Mouse (Mus musculus): ENCODE measurements around the gene Has3. TPM values are rescaled to one million over a fixed set of nuclear protein-coding genes. Genes with fewer than 3 reads are reported as not detected.

Has3 gene
- polyA plus RNA-seq, 1 experiment = 0.15 TPM

DNA sequence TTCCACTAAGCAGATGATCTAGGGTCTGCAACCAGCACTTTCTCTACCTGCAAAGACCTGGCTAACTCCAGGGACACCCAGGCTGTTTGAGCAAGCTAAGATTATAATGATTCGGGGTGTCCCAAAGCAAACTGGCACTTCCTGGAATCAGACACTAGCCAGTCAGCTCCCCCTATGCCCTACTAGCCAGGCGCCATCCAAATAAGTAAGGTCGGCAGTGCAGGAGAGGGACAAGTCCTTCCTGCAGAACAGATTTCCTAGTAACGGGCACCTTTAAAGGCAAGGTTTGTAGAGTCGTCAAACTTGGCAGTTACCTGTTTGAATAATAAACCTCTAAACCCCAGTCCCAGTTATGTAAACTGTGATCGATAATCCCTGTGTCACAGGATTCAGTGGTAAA lies 31.2 kb upstream of the Has3 start:
- Histone ChIP-seq H3K36me3 (ENCODE audit: control insufficient read depth, insufficient read depth, low read length) (no peaks in the 10 kb centered on the region), H3K27me3 (ENCODE audit: control insufficient read depth, insufficient read depth, low read length) (no peaks in the 10 kb centered on the region), H3K4me1 (ENCODE audit: control insufficient read depth, insufficient read depth, insufficient read length) (no peaks in the 10 kb centered on the region), H3K4me3 (ENCODE audit: extremely low read depth, insufficient read depth, insufficient read length) (no peak overlapping the region), H3K27ac (ENCODE audit: insufficient read depth, low read length) (no peak overlapping the region)
- WGBS = 88% methylated on average over 6 of the region's 6 CpGs
- DNase-seq (ENCODE audit: low read depth in 1 of 2, low spot score in 2 of 2) = no peak
- no peak for TF ChIP-seq POLR2A (IDR thresholded peaks at IDR 0.05; ENCODE audit: low read depth, low read length)

GRCm38 (mm10) chr8:106839209-106840001 lies 30.6 kb upstream of the Has3 start:
- no peak for TF ChIP-seq POLR2A (IDR thresholded peaks at IDR 0.05; ENCODE audit: low read depth, low read length)
- no peak for TF ChIP-seq CTCF (IDR thresholded peaks at IDR 0.05; ENCODE audit: extremely low read depth, insufficient read depth, insufficient read length, insufficient replicate concordance)
- 69% methylated on average over 11 of the region's 11 CpGs for WGBS
- Histone ChIP-seq H3K4me1 (ENCODE audit: control insufficient read depth, insufficient read depth, insufficient read length) (no peaks in the 10 kb centered on the region), H3K4me3 (ENCODE audit: extremely low read depth, insufficient read depth, insufficient read length) (no peak overlapping the region), H3K27me3 (ENCODE audit: control insufficient read depth, insufficient read depth, low read length) (no peaks in the 10 kb centered on the region), H3K27ac (ENCODE audit: insufficient read depth, low read length) (no peak overlapping the region), H3K36me3 (ENCODE audit: control insufficient read depth, insufficient read depth, low read length) (no peaks in the 10 kb centered on the region)
- DNase-seq (ENCODE audit: low read depth in 1 of 2, low spot score in 2 of 2) = no peak

DNA sequence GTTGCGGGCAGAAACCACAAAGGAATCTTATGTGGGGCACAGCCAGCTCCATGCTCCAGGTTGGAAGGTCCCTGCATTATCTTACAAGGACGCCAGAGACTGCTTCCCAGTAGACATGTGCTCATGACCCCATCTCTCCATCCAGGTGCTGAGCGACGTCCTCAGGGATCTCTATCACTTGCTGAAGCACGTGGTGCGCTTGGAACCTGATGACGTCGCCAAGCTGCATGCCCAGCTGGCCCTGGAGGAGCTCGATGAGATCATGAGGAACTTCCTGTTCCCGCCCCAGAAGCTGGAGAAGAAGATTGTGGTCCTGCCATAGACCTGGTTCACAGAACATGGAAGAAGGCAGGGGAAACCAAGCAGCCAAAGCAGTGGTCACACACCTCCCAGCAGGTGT lies 20.0 kb upstream of the Has3 start:
- TF ChIP-seq POLR2A (IDR thresholded peaks at IDR 0.05; ENCODE audit: low read depth, low read length) = no peak
- no peak for TF ChIP-seq CTCF (IDR thresholded peaks at IDR 0.05; ENCODE audit: extremely low read depth, insufficient read depth, insufficient read length, insufficient replicate concordance)
- H3K27ac ChIP-seq (ENCODE audit: insufficient read depth, low read length) = no peak overlapping the region
- H3K4me3 ChIP-seq (ENCODE audit: extremely low read depth, insufficient read depth, insufficient read length) = no peak overlapping the region
- H3K4me1 ChIP-seq (ENCODE audit: control insufficient read depth, insufficient read depth, insufficient read length) = no peaks in the 10 kb centered on the region
- H3K36me3 ChIP-seq (ENCODE audit: control insufficient read depth, insufficient read depth, low read length) = peaks cover 4% of the 10 kb centered on the region; the same call in 1 of the 2 replicates
- no peaks in the 10 kb centered on the region for H3K27me3 ChIP-seq (ENCODE audit: control insufficient read depth, insufficient read depth, low read length)
- 81% methylated on average over 10 of the region's 10 CpGs for WGBS
- DNase-seq (ENCODE audit: low read depth in 1 of 2, low spot score in 2 of 2) = no peak

DNA sequence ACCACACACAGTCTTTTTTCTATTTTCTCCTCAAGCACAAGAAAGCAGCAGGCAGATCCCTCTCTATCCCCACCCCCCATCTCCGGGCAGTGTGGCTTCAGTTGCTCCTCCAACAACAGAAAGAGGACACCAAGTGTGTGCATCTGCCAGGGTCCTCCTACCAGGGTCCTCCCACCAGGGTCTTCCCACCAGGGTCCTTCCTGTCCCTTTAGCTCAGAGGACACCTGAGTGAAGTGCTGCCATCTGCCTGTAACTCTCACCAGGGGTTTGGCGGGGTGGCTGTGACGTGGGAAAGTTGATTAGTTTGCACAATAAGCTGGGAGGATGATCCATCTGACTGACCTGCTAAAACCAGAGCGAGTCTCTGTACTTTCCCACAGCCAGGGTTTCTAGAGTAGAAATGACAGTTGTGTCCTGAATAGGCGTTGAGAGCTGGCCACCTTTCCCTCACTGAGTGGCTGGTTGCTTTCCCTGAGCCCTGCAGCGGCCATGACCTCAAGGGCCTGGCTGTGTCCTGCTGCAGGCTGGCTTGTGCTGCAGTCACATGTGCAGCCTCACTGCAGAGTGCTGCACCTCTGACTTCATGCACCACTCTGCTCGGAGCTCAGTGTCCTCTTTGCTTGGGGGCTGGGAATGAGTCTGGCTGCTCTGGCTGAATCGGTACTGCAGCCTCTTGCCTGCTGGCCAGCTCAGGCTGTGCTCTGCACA lies 15.4 kb upstream of the Has3 start:
- 82% methylated on average over 8 of the region's 8 CpGs for WGBS
- no peaks in the 10 kb centered on the region for H3K27me3 ChIP-seq (ENCODE audit: control insufficient read depth, insufficient read depth, low read length)
- no peak overlapping the region for H3K4me3 ChIP-seq (ENCODE audit: extremely low read depth, insufficient read depth, insufficient read length)
- H3K27ac ChIP-seq (ENCODE audit: insufficient read depth, low read length) = no peak overlapping the region
- peaks cover 2% of the 10 kb centered on the region; the same call in 1 of the 2 replicates for H3K36me3 ChIP-seq (ENCODE audit: control insufficient read depth, insufficient read depth, low read length)
- DNase-seq (ENCODE audit: low read depth in 1 of 2, low spot score in 2 of 2) = no peak
- no peak for TF ChIP-seq CTCF (IDR thresholded peaks at IDR 0.05; ENCODE audit: extremely low read depth, insufficient read depth, insufficient read length, insufficient replicate concordance)
- no peak for TF ChIP-seq POLR2A (IDR thresholded peaks at IDR 0.05; ENCODE audit: low read depth, low read length)
- H3K4me1 ChIP-seq (ENCODE audit: control insufficient read depth, insufficient read depth, insufficient read length) = no peaks in the 10 kb centered on the region

DNA sequence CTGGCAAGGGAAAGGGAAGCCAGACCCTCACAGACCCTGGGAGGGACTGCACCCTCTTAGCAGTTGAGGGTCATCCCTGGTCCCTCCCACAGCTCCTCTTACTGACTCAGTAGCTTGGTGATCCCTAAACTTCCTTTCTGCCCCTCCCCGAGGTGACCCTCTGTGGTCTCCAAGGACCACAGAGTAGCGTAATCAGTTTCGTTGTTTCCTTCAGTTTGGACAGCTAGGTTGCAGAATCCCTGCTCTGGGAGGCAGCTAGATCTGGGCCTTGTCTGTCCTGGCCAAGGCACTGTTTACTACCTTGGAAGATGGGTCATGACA lies 14.8 kb upstream of the Has3 start:
- peaks cover 2% of the 10 kb centered on the region; the same call in 1 of the 2 replicates for H3K36me3 ChIP-seq (ENCODE audit: control insufficient read depth, insufficient read depth, low read length)
- no peak overlapping the region for H3K27ac ChIP-seq (ENCODE audit: insufficient read depth, low read length)
- DNase-seq (ENCODE audit: low read depth in 1 of 2, low spot score in 2 of 2) = no peak
- H3K27me3 ChIP-seq (ENCODE audit: control insufficient read depth, insufficient read depth, low read length) = no peaks in the 10 kb centered on the region
- H3K4me3 ChIP-seq (ENCODE audit: extremely low read depth, insufficient read depth, insufficient read length) = no peak overlapping the region
- TF ChIP-seq CTCF (IDR thresholded peaks at IDR 0.05; ENCODE audit: extremely low read depth, insufficient read depth, insufficient read length, insufficient replicate concordance) (no peak), POLR2A (IDR thresholded peaks at IDR 0.05; ENCODE audit: low read depth, low read length) (no peak)
- H3K4me1 ChIP-seq (ENCODE audit: control insufficient read depth, insufficient read depth, insufficient read length) = no peaks in the 10 kb centered on the region
- 73% methylated on average over 3 of the region's 3 CpGs for WGBS

GRCm38 (mm10) chr8:106862845-106863244 lies 7.2 kb upstream of the Has3 start:
- 90% methylated on average over 10 of the region's 10 CpGs for WGBS
- no peak overlapping the region for H3K27ac ChIP-seq (ENCODE audit: insufficient read depth, low read length)
- TF ChIP-seq CTCF (IDR thresholded peaks at IDR 0.05; ENCODE audit: extremely low read depth, insufficient read depth, insufficient read length, insufficient replicate concordance) = no peak
- no peak for TF ChIP-seq POLR2A (IDR thresholded peaks at IDR 0.05; ENCODE audit: low read depth, low read length)
- no peaks in the 10 kb centered on the region for H3K4me1 ChIP-seq (ENCODE audit: control insufficient read depth, insufficient read depth, insufficient read length)
- H3K36me3 ChIP-seq (ENCODE audit: control insufficient read depth, insufficient read depth, low read length) = no peaks in the 10 kb centered on the region
- H3K27me3 ChIP-seq (ENCODE audit: control insufficient read depth, insufficient read depth, low read length) = no peaks in the 10 kb centered on the region
- DNase-seq (ENCODE audit: low read depth in 1 of 2, low spot score in 2 of 2) = no peak
- no peak overlapping the region for H3K4me3 ChIP-seq (ENCODE audit: extremely low read depth, insufficient read depth, insufficient read length)

GRCm38 (mm10) chr8:106865354-106865753 lies 4.7 kb upstream of the Has3 start:
- Histone ChIP-seq H3K4me3 (ENCODE audit: extremely low read depth, insufficient read depth, insufficient read length) (no peak overlapping the region), H3K4me1 (ENCODE audit: control insufficient read depth, insufficient read depth, insufficient read length) (no peaks in the 10 kb centered on the region), H3K27ac (ENCODE audit: insufficient read depth, low read length) (no peak overlapping the region), H3K27me3 (ENCODE audit: control insufficient read depth, insufficient read depth, low read length) (peaks cover 2% of the 10 kb centered on the region; the same call in 1 of the 2 replicates), H3K36me3 (ENCODE audit: control insufficient read depth, insufficient read depth, low read length) (no peaks in the 10 kb centered on the region)
- no peak for DNase-seq (ENCODE audit: low read depth in 1 of 2, low spot score in 2 of 2)
- no peak for TF ChIP-seq POLR2A (IDR thresholded peaks at IDR 0.05; ENCODE audit: low read depth, low read length)
- no peak for TF ChIP-seq CTCF (IDR thresholded peaks at IDR 0.05; ENCODE audit: extremely low read depth, insufficient read depth, insufficient read length, insufficient replicate concordance)
- 82% methylated on average over 9 of the region's 9 CpGs for WGBS
